Mouse (Mus musculus) retina, postnatal 7 days (tissue): ENCODE data around the gene Olfr1502.
A peak's percentile ranks its signal among the peaks of the same experiment; 100 is the strongest.
"Not testable (repeated sequence)": the region's sequence is repeated elsewhere in the genome, so short reads cannot be mapped to it uniquely, and the experiment has no call there.

Experiments
- DNase-seq: peaks from one replicate; pipeline ENCODE4 v3.0.0-alpha.2; 2012; ENCODE audit warnings: low read depth, low spot score

The Olfr1502 gene

GRCm38 (mm10) chr19:13861495-13861894 lies at the start of gene Olfr1502:
Olfr1502 (plus strand) TSS chr19:13861795.
- DNase-seq, result no peak

- DNase-seq, result no peak
Observed at GRCm38 (mm10) chr19:13812823-13813222, 48.8 kb upstream of the Olfr1502 start.

GRCm38 (mm10) chr19:13818827-13819226 lies 42.8 kb upstream of the Olfr1502 start:
- peak; percentile 16 for DNase-seq

GRCm38 (mm10) chr19:13819347-13819746 lies 42.2 kb upstream of the Olfr1502 start, which contains the start of gene Olfr1499:
Olfr1499 (minus strand) TSS chr19:13819447.
- no peak for DNase-seq

- DNase-seq, result no peak
Observed at GRCm38 (mm10) chr19:13820847-13821246, 40.7 kb upstream of the Olfr1502 start.

GRCm38 (mm10) chr19:13828447-13828846 lies 33.1 kb upstream of the Olfr1502 start:
- DNase-seq, result no peak

- DNase-seq, result no peak
Observed at GRCm38 (mm10) chr19:13830388-13830787, 31.2 kb upstream of the Olfr1502 start, which contains the start of gene Olfr1500. Olfr1500 (minus strand) TSS chr19:13830488.

- not testable (repeated sequence) for DNase-seq
Observed at GRCm38 (mm10) chr19:13850592-13850991, 11.0 kb upstream of the Olfr1502 start, which contains the start of gene Olfr1501. Olfr1501 (minus strand) TSS chr19:13850692.

- no peak for DNase-seq
Observed at GRCm38 (mm10) chr19:13897828-13898227, 36.2 kb downstream of the Olfr1502 start, which contains the start of gene Olfr1504. Olfr1504 (minus strand) TSS chr19:13897928.
